Mouse (Mus musculus): ENCODE measurements around the gene 1810010D01Rik.

- TF ChIP-seq EP300 (IDR thresholded peaks at IDR 0.05; ENCODE audit: low read depth) (no peak), CTCF (IDR thresholded peaks at IDR 0.05; ENCODE audit: low read depth) (no peak)
Measured at GRCm38 (mm10) chr7:145240929-145241328, 33.0 kb upstream of the 1810010D01Rik start.

Data from liver, postnatal 0 days (tissue).